Mouse (Mus musculus): ENCODE results near the gene Gm28919. TPM values are rescaled to one million over a fixed set of nuclear protein-coding genes. Genes with fewer than 3 reads are reported as not detected.
"Not testable (repeated sequence)": the region's sequence is repeated elsewhere in the genome, so short reads cannot be mapped to it uniquely, and the experiment has no call there.

Gene Gm28919
- polyA plus RNA-seq (2016; fragmentation: Nextera tagmentation; extraction: Ambion mirVana), result not detected in 2 replicates

DNA sequence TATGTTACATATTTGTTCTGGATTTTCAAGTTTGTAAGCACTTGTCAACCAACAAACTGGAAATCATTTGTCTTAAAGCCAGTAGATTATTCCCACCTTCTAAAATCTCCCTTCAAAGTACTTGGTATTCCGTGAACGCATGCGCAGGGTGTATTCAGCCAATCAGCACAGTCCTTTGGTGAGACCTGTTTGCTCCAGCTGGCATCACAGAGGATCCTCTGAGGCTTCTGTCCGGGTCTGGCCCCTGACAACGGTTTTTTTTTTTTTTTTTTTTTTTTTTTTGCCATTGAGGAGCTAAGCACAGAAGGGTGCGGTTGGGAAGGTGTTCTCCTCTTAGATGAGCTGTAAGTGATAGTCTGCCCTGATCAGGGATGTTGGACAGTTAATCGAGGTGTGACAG, at the start of gene Gm28919:
TSS of gene Gm28919 (plus strand) at position 301 of the 400 bp plus-strand sequence.
- WGBS, result 53% methylated on average over 4 of the region's 7 CpGs

More for the DNA sequence above, at the start of gene Gm28919:
- not testable (repeated sequence) for H3K4me1 ChIP-seq (replicated peaks); H3K4me2 ChIP-seq; H3K36me3 ChIP-seq; H3K9ac ChIP-seq; H3K27ac ChIP-seq (ENCODE audit: poor library complexity, severe bottlenecking); H3K4me3 ChIP-seq; H3K9me3 ChIP-seq (replicated peaks); ATAC-seq (ENCODE audit: insufficient number of reproducible peaks, low FRiP score); H3K27me3 ChIP-seq (replicated peaks)

Other genes starting within 250 kb of the Gm28919 start
- gene Gm21719, start 99.3 kb downstream of the Gm28919 start, polyA plus RNA-seq (2016; fragmentation: Nextera tagmentation; extraction: Ambion mirVana), result not detected in 2 replicates

All from heart, embryonic 12.5 days (tissue).